Mouse (Mus musculus): ENCODE measurements around the gene Olfr263. TPM values are rescaled to one million over a fixed set of nuclear protein-coding genes. Genes with fewer than 3 reads are reported as not detected.

The Olfr263 gene
- total and polyA plus RNA-seq, 2 experiments from 2014 or later: not detected

GRCm38 (mm10) chr13:21142421-21142820, 13.0 kb downstream of the Olfr263 start:
- H3K27me3 ChIP-seq (ENCODE audit: control insufficient read depth, insufficient read depth, low read length): no peaks in the 10 kb centered on the region
- no peaks in the 10 kb centered on the region for H3K36me3 ChIP-seq (replicated peaks; ENCODE audit: control insufficient read depth, insufficient read depth, low read length)
- H3K4me1 ChIP-seq (ENCODE audit: control insufficient read depth, insufficient read depth): no peaks in the 10 kb centered on the region
- DNase-seq (ENCODE audit: low spot score) (no peak), ATAC-seq (ENCODE audit: insufficient read depth, low read depth) (no peak)
- TF ChIP-seq EP300 (IDR thresholded peaks at IDR 0.05; ENCODE audit: low read depth): no peak
- peak; percentile 53 for TF ChIP-seq CTCF (IDR thresholded peaks at IDR 0.05; ENCODE audit: low read depth)
- H3K4me2 ChIP-seq (ENCODE audit: low read depth, low read length): no peak overlapping the region
- H3K9me3 ChIP-seq (replicated peaks; ENCODE audit: control insufficient read depth, low read length): no peaks in the 10 kb centered on the region
- H3K4me3 ChIP-seq (ENCODE audit: low read depth, low read length): no peak overlapping the region
- H3K9ac ChIP-seq (replicated peaks; ENCODE audit: low read depth, low read length): no peak overlapping the region
- no peak overlapping the region for H3K27ac ChIP-seq (ENCODE audit: low read depth)
- WGBS: 37% methylated on average over 8 of the region's 8 CpGs

- H3K9ac ChIP-seq (replicated peaks; ENCODE audit: low read depth, low read length): no peak within 1 kb of the TSS
- H3K4me1 ChIP-seq (ENCODE audit: control insufficient read depth, insufficient read depth): no peaks in the 10 kb centered on the region
- H3K36me3 ChIP-seq (replicated peaks; ENCODE audit: control insufficient read depth, insufficient read depth, low read length): no peaks in the 10 kb centered on the region
- TF ChIP-seq CTCF (IDR thresholded peaks at IDR 0.05; ENCODE audit: low read depth) (no peak), EP300 (IDR thresholded peaks at IDR 0.05; ENCODE audit: low read depth) (no peak)
- H3K27ac ChIP-seq (ENCODE audit: low read depth): no peak within 1 kb of the TSS
- DNase-seq (ENCODE audit: low spot score) (no peak), ATAC-seq (ENCODE audit: insufficient read depth, low read depth) (no peak)
- 62% methylated on average over 4 of the region's 4 CpGs for WGBS
- no peaks in the 10 kb centered on the region for H3K27me3 ChIP-seq (ENCODE audit: control insufficient read depth, insufficient read depth, low read length)
- no peak within 1 kb of the TSS for H3K4me2 ChIP-seq (ENCODE audit: low read depth, low read length)
- H3K9me3 ChIP-seq (replicated peaks; ENCODE audit: control insufficient read depth, low read length): no peaks in the 10 kb centered on the region
- no peak within 1 kb of the TSS for H3K4me3 ChIP-seq (ENCODE audit: low read depth, low read length)
Measured at GRCm38 (mm10) chr13:21145767-21146166, 16.3 kb downstream of the Olfr263 start, which contains the start of gene Olfr1368. TSS of gene Olfr1368 (minus strand) at chr13:21145867.

GRCm38 (mm10) chr13:21155888-21156287, 26.4 kb downstream of the Olfr263 start:
- Histone ChIP-seq H3K27me3 (ENCODE audit: control insufficient read depth, insufficient read depth, low read length) (no peaks in the 10 kb centered on the region), H3K4me3 (ENCODE audit: low read depth, low read length) (no peak overlapping the region), H3K9ac (replicated peaks; ENCODE audit: low read depth, low read length) (no peak overlapping the region), H3K36me3 (replicated peaks; ENCODE audit: control insufficient read depth, insufficient read depth, low read length) (no peaks in the 10 kb centered on the region), H3K4me2 (ENCODE audit: low read depth, low read length) (no peak overlapping the region), H3K4me1 (ENCODE audit: control insufficient read depth, insufficient read depth) (no peaks in the 10 kb centered on the region), H3K9me3 (replicated peaks; ENCODE audit: control insufficient read depth, low read length) (no peaks in the 10 kb centered on the region), H3K27ac (ENCODE audit: low read depth) (no peak overlapping the region)
- 74% methylated on average over 5 of the region's 5 CpGs for WGBS
- DNase-seq (ENCODE audit: low spot score) (no peak), ATAC-seq (ENCODE audit: insufficient read depth, low read depth) (no peak)
- TF ChIP-seq EP300 (IDR thresholded peaks at IDR 0.05; ENCODE audit: low read depth) (no peak), CTCF (IDR thresholded peaks at IDR 0.05; ENCODE audit: low read depth) (no peak)

GRCm38 (mm10) chr13:21158071-21158470, 28.6 kb downstream of the Olfr263 start:
- TF ChIP-seq CTCF (IDR thresholded peaks at IDR 0.05; ENCODE audit: low read depth) (no peak), EP300 (IDR thresholded peaks at IDR 0.05; ENCODE audit: low read depth) (no peak)
- WGBS: 9% methylated on average over 9 of the region's 9 CpGs
- H3K9ac ChIP-seq (replicated peaks; ENCODE audit: low read depth, low read length): no peak overlapping the region
- H3K36me3 ChIP-seq (replicated peaks; ENCODE audit: control insufficient read depth, insufficient read depth, low read length): no peaks in the 10 kb centered on the region
- ATAC-seq (ENCODE audit: insufficient read depth, low read depth): no peak
- no peak overlapping the region for H3K27ac ChIP-seq (ENCODE audit: low read depth)
- H3K4me2 ChIP-seq (ENCODE audit: low read depth, low read length): peak overlapping the region; percentile 76; the same call in 1 of the 2 replicates
- no peaks in the 10 kb centered on the region for H3K9me3 ChIP-seq (replicated peaks; ENCODE audit: control insufficient read depth, low read length)
- DNase-seq (ENCODE audit: low spot score): no peak
- H3K27me3 ChIP-seq (ENCODE audit: control insufficient read depth, insufficient read depth, low read length): no peaks in the 10 kb centered on the region
- no peak overlapping the region for H3K4me3 ChIP-seq (ENCODE audit: low read depth, low read length)
- H3K4me1 ChIP-seq (ENCODE audit: control insufficient read depth, insufficient read depth): no peaks in the 10 kb centered on the region

- Histone ChIP-seq H3K4me2 (ENCODE audit: low read depth, low read length) (peak overlapping the region; percentile 76), H3K9me3 (replicated peaks; ENCODE audit: control insufficient read depth, low read length) (no peaks in the 10 kb centered on the region), H3K27ac (ENCODE audit: low read depth) (peak overlapping the region; percentile 49; the same call in 1 of the 2 replicates), H3K4me1 (ENCODE audit: control insufficient read depth, insufficient read depth) (no peaks in the 10 kb centered on the region), H3K27me3 (ENCODE audit: control insufficient read depth, insufficient read depth, low read length) (no peaks in the 10 kb centered on the region), H3K36me3 (replicated peaks; ENCODE audit: control insufficient read depth, insufficient read depth, low read length) (no peaks in the 10 kb centered on the region), H3K4me3 (ENCODE audit: low read depth, low read length) (peak overlapping the region; percentile 81), H3K9ac (replicated peaks; ENCODE audit: low read depth, low read length) (peak overlapping the region; percentile 52; the same call in 1 of the 2 replicates)
- no peak for TF ChIP-seq EP300 (IDR thresholded peaks at IDR 0.05; ENCODE audit: low read depth)
- TF ChIP-seq CTCF (IDR thresholded peaks at IDR 0.05; ENCODE audit: low read depth): peak; percentile 79
- peak; percentile 69 for DNase-seq (ENCODE audit: low spot score)
- no peak for ATAC-seq (ENCODE audit: insufficient read depth, low read depth)
- WGBS: under 1% methylated on average over 19 of the region's 19 CpGs
Measured at GRCm38 (mm10) chr13:21158785-21159474, 29.5 kb downstream of the Olfr263 start.

GRCm38 (mm10) chr13:21159475-21159819, 30.0 kb downstream of the Olfr263 start:
- DNase-seq (ENCODE audit: low spot score) (peak; percentile 31), ATAC-seq (ENCODE audit: insufficient read depth, low read depth) (peak; percentile 6; the same call in 1 of the 2 replicates)
- peak overlapping the region; percentile 76 for H3K4me2 ChIP-seq (ENCODE audit: low read depth, low read length)
- H3K27ac ChIP-seq (ENCODE audit: low read depth): peak overlapping the region; percentile 49
- H3K4me3 ChIP-seq (ENCODE audit: low read depth, low read length): peak overlapping the region; percentile 81
- H3K27me3 ChIP-seq (ENCODE audit: control insufficient read depth, insufficient read depth, low read length): no peaks in the 10 kb centered on the region
- under 1% methylated on average over 15 of the region's 15 CpGs for WGBS
- H3K9me3 ChIP-seq (replicated peaks; ENCODE audit: control insufficient read depth, low read length): no peaks in the 10 kb centered on the region
- TF ChIP-seq CTCF (IDR thresholded peaks at IDR 0.05; ENCODE audit: low read depth) (no peak), EP300 (IDR thresholded peaks at IDR 0.05; ENCODE audit: low read depth) (no peak)
- peak overlapping the region; percentile 52 for H3K9ac ChIP-seq (replicated peaks; ENCODE audit: low read depth, low read length)
- no peaks in the 10 kb centered on the region for H3K4me1 ChIP-seq (ENCODE audit: control insufficient read depth, insufficient read depth)
- H3K36me3 ChIP-seq (replicated peaks; ENCODE audit: control insufficient read depth, insufficient read depth, low read length): no peaks in the 10 kb centered on the region

Measured in heart, postnatal 0 days (tissue).